Mouse (Mus musculus) midbrain, embryonic 16.5 days (tissue): Measurements from ENCODE around the gene Psmc3. TPM values are rescaled to one million over a fixed set of nuclear protein-coding genes. Genes with fewer than 3 reads are reported as not detected.

ENCODE experiments used
- ATAC-seq: fragments of 200-750 bp; cut with Nextera tagmentation; 2 replicates; pipeline ENCODE4 v1.8.0; 2017; ENCODE audit warnings: moderate TSS enrichment
- H3K27ac ChIP-seq: fragments of 300-500 bp; sonication (generic); 2 replicates; pipeline ENCODE4 v1.5.1; 2014; ENCODE audit warnings: mild to moderate bottlenecking, low read length, mixed read lengths
- H3K27me3 ChIP-seq: fragments of 300-500 bp; sonication (generic); 2 replicates; pipeline ENCODE4 v1.6.1; 2014; ENCODE audit warnings: low read depth, low read length, mixed read lengths; ENCODE audit not compliant: control insufficient read depth, insufficient read depth
- H3K36me3 ChIP-seq: fragments of 300-500 bp; sonication (generic); 2 replicates; pipeline ENCODE4 v1.6.1; 2014; ENCODE audit warnings: mild to moderate bottlenecking, low read length, moderate library complexity, mixed read lengths; ENCODE audit not compliant: control insufficient read depth, insufficient read depth
- H3K4me1 ChIP-seq: fragments of 300-500 bp; sonication (generic); 2 replicates; pipeline ENCODE4 v1.6.1; 2014; ENCODE audit warnings: mild to moderate bottlenecking, low read length, mixed read lengths; ENCODE audit not compliant: control insufficient read depth, insufficient read depth
- H3K4me2 ChIP-seq: fragments of 300-500 bp; sonication (generic); 2 replicates; pipeline ENCODE4 v1.6.1; 2014; ENCODE audit warnings: mild to moderate bottlenecking, low read length, mixed read lengths
- H3K4me3 ChIP-seq: fragments of 300-500 bp; sonication (generic); 2 replicates; pipeline ENCODE4 v1.5.1; 2014; ENCODE audit warnings: low read depth, mild to moderate bottlenecking, low read length, moderate library complexity, mixed read lengths
- H3K9ac ChIP-seq: fragments of 300-500 bp; sonication (generic); 2 replicates; pipeline ENCODE4 v1.6.1; 2014; ENCODE audit warnings: low read depth, low read length, mixed read lengths
- H3K9me3 ChIP-seq: fragments of 300-500 bp; sonication (generic); replicated peaks from 2 replicates; pipeline ENCODE4 v1.6.1; 2014; ENCODE audit warnings: mild to moderate bottlenecking, low read length, mixed read lengths; ENCODE audit not compliant: control insufficient read depth, poor library complexity, severe bottlenecking
- WGBS: fragments of 180-500 bp; shearing (Covaris S2); extraction: QIAGEN DNeasy Blood & Tissue Kit; methylation state at CpG from one replicate; pipeline ENCODE4 v1.1.7; 2014; 5-methylcytosine and 5-hydroxymethylcytosine counted together
- polyA plus RNA-seq: library from polyadenylated mRNA; unstranded; fragments of >200 nt; fragmentation: Nextera tagmentation; extraction: Ambion mirVana; gene quantifications from 2 replicates; pipeline ENCODE4 v1.2.1, GENCODE M21; 2015

Gene Psmc3
- polyA plus RNA-seq, 1 experiment from 2014 or later, result 247 TPM

- Histone ChIP-seq H3K9ac (peak within 1 kb of the TSS; percentile 82), H3K4me2 (peak within 1 kb of the TSS; percentile 81), H3K36me3 (peaks cover 8% of the 10 kb centered on the region), H3K27ac (peak within 1 kb of the TSS; percentile 80), H3K4me1 (peaks cover 24% of the 10 kb centered on the region), H3K9me3 (no peaks in the 10 kb centered on the region), H3K4me3 (peak within 1 kb of the TSS; percentile 79), H3K27me3 (no peaks in the 10 kb centered on the region)
- ATAC-seq, result peak; percentile 97
- under 1% methylated on average over 67 of the region's 69 CpGs for WGBS
Observed at GRCm38 (mm10) chr2:91070076-91070800, 16.4 kb downstream of the Psmc3 start, which contains the start of gene Slc39a13. Slc39a13 (minus strand) TSS chr2:91070417.

- Histone ChIP-seq H3K36me3 (peaks cover 6% of the 10 kb centered on the region; the same call in 1 of the 2 replicates), H3K4me1 (peaks cover 24% of the 10 kb centered on the region), H3K9ac (peak overlapping the region; percentile 82), H3K4me3 (peak overlapping the region; percentile 79), H3K4me2 (peak overlapping the region; percentile 81), H3K27me3 (no peaks in the 10 kb centered on the region), H3K9me3 (no peaks in the 10 kb centered on the region), H3K27ac (peak overlapping the region; percentile 80)
- peak; percentile 16 for ATAC-seq
- 87% methylated on average over 10 of the region's 10 CpGs for WGBS
Observed at GRCm38 (mm10) chr2:91071059-91071458, 17.2 kb downstream of the Psmc3 start.

- no peaks in the 10 kb centered on the region for H3K9me3 ChIP-seq
- H3K4me1 ChIP-seq, result peaks cover 24% of the 10 kb centered on the region
- H3K36me3 ChIP-seq, result no peaks in the 10 kb centered on the region
- 42% methylated on average over 1 of the region's 1 CpGs for WGBS
- no peaks in the 10 kb centered on the region for H3K27me3 ChIP-seq
- H3K9ac ChIP-seq, result no peak overlapping the region
- ATAC-seq, result no peak
- no peak overlapping the region for H3K4me3 ChIP-seq
- no peak overlapping the region for H3K4me2 ChIP-seq
- no peak overlapping the region for H3K27ac ChIP-seq
Observed at GRCm38 (mm10) chr2:91072092-91072491, 18.3 kb downstream of the Psmc3 start.

GRCm38 (mm10) chr2:91077957-91078313 lies 24.1 kb downstream of the Psmc3 start:
- peak; percentile 66; the same call in 1 of the 2 replicates for ATAC-seq
- peak overlapping the region; percentile 52 for H3K4me3 ChIP-seq
- H3K9ac ChIP-seq, result peak overlapping the region; percentile 80
- H3K36me3 ChIP-seq, result no peaks in the 10 kb centered on the region
- H3K27ac ChIP-seq, result no peak overlapping the region
- WGBS, result 13% methylated on average over 12 of the region's 12 CpGs
- H3K9me3 ChIP-seq, result no peaks in the 10 kb centered on the region
- H3K4me1 ChIP-seq, result 0 out of 2 replicates have a peak, but pooled peaks cover 5% of the 10 kb centered on the region
- H3K27me3 ChIP-seq, result no peaks in the 10 kb centered on the region
- peak overlapping the region; percentile 86 for H3K4me2 ChIP-seq

- Histone ChIP-seq H3K27me3 (no peaks in the 10 kb centered on the region), H3K4me3 (peak overlapping the region; percentile 52), H3K4me2 (peak overlapping the region; percentile 86), H3K9me3 (no peaks in the 10 kb centered on the region), H3K27ac (peak overlapping the region; percentile 47; the same call in 1 of the 2 replicates), H3K36me3 (no peaks in the 10 kb centered on the region), H3K9ac (peak overlapping the region; percentile 80), H3K4me1 (0 out of 2 replicates have a peak, but pooled peaks cover 5% of the 10 kb centered on the region)
- WGBS, result under 1% methylated on average over 27 of the region's 36 CpGs
- ATAC-seq, result peak; percentile 78
Observed at GRCm38 (mm10) chr2:91078314-91079025, 24.7 kb downstream of the Psmc3 start.

GRCm38 (mm10) chr2:91079026-91079384 lies 25.2 kb downstream of the Psmc3 start:
- peak overlapping the region; percentile 80 for H3K9ac ChIP-seq

GRCm38 (mm10) chr2:91080784-91081513 lies 27.1 kb downstream of the Psmc3 start:
- 83% methylated on average over 8 of the region's 8 CpGs for WGBS
- Histone ChIP-seq H3K4me3 (no peak overlapping the region), H3K36me3 (no peaks in the 10 kb centered on the region), H3K9ac (no peak overlapping the region), H3K4me1 (0 out of 2 replicates have a peak, but pooled peaks cover 5% of the 10 kb centered on the region), H3K27ac (no peak overlapping the region), H3K4me2 (no peak overlapping the region), H3K9me3 (no peaks in the 10 kb centered on the region), H3K27me3 (no peaks in the 10 kb centered on the region)
- no peak for ATAC-seq

More at GRCm38 (mm10) chr2:91079026-91079384, 25.2 kb downstream of the Psmc3 start:
- peak overlapping the region; percentile 86 for H3K4me2 ChIP-seq
- H3K4me3 ChIP-seq, result peak overlapping the region; percentile 52
- 30% methylated on average over 5 of the region's 5 CpGs for WGBS
- H3K9me3 ChIP-seq, result no peaks in the 10 kb centered on the region
- H3K27me3 ChIP-seq, result no peaks in the 10 kb centered on the region
- no peak for ATAC-seq
- H3K36me3 ChIP-seq, result no peaks in the 10 kb centered on the region
- H3K27ac ChIP-seq, result no peak overlapping the region; the same call in 1 of the 2 replicates
- 0 out of 2 replicates have a peak, but pooled peaks cover 5% of the 10 kb centered on the region for H3K4me1 ChIP-seq

- 85% methylated on average over 13 of the region's 13 CpGs for WGBS
- ATAC-seq, result no peak
- Histone ChIP-seq H3K4me3 (no peak within 1 kb of the TSS), H3K9ac (0 out of 2 replicates have a peak within 1 kb of the TSS, but pooled peaks have one; percentile 3), H3K4me1 (0 out of 2 replicates have a peak, but pooled peaks cover 5% of the 10 kb centered on the region), H3K4me2 (no peak within 1 kb of the TSS), H3K9me3 (no peaks in the 10 kb centered on the region), H3K27me3 (no peaks in the 10 kb centered on the region), H3K27ac (no peak within 1 kb of the TSS), H3K36me3 (no peaks in the 10 kb centered on the region)
Observed at GRCm38 (mm10) chr2:91081775-91082695, 28.2 kb downstream of the Psmc3 start, which contains the start of gene Spi1. Spi1 (plus strand) TSS chr2:91082390.
